Mouse (Mus musculus): ENCODE data around the gene Sema5a. TPM values are rescaled to one million over a fixed set of nuclear protein-coding genes. Genes with fewer than 3 reads are reported as not detected.

Gene Sema5a
- polyA plus RNA-seq, 1 experiment from 2014 or later = 0.86 TPM

- Histone ChIP-seq H3K4me2 (no peak overlapping the region), H3K27me3 (replicated peaks) (no peaks in the 10 kb centered on the region), H3K4me1 (no peaks in the 10 kb centered on the region), H3K9ac (no peak overlapping the region), H3K4me3 (no peak overlapping the region), H3K27ac (no peak overlapping the region), H3K9me3 (replicated peaks) (no peaks in the 10 kb centered on the region), H3K36me3 (no peaks in the 10 kb centered on the region)
- 69% methylated on average over 5 of the region's 5 CpGs for WGBS (ENCODE audit: insufficient replicate concordance)
- ATAC-seq = no peak
Measured at GRCm38 (mm10) chr15:32322455-32323220, 78.0 kb downstream of the Sema5a start.

- H3K27ac ChIP-seq = no peak overlapping the region
- 84% methylated on average over 4 of the region's 4 CpGs for WGBS (ENCODE audit: insufficient replicate concordance)
- H3K27me3 ChIP-seq (replicated peaks) = no peaks in the 10 kb centered on the region
- no peak overlapping the region for H3K4me2 ChIP-seq
- no peaks in the 10 kb centered on the region for H3K36me3 ChIP-seq
- H3K4me1 ChIP-seq = no peaks in the 10 kb centered on the region
- H3K9me3 ChIP-seq (replicated peaks) = no peaks in the 10 kb centered on the region
- ATAC-seq = no peak
- H3K9ac ChIP-seq = no peak overlapping the region
- H3K4me3 ChIP-seq = no peak overlapping the region
Measured at GRCm38 (mm10) chr15:32323224-32323623, 78.6 kb downstream of the Sema5a start.

- 54% methylated on average over 7 of the region's 7 CpGs for WGBS (ENCODE audit: insufficient replicate concordance)
- no peak overlapping the region for H3K4me3 ChIP-seq
- no peak for ATAC-seq
- no peaks in the 10 kb centered on the region for H3K36me3 ChIP-seq
- no peaks in the 10 kb centered on the region for H3K9me3 ChIP-seq (replicated peaks)
- H3K27ac ChIP-seq = no peak overlapping the region
- no peaks in the 10 kb centered on the region for H3K27me3 ChIP-seq (replicated peaks)
- H3K4me2 ChIP-seq = no peak overlapping the region
- H3K4me1 ChIP-seq = no peaks in the 10 kb centered on the region
- H3K9ac ChIP-seq = no peak overlapping the region
Measured at GRCm38 (mm10) chr15:32324105-32324504, 79.5 kb downstream of the Sema5a start.

- H3K9me3 ChIP-seq (replicated peaks) = no peaks in the 10 kb centered on the region
- H3K36me3 ChIP-seq = no peaks in the 10 kb centered on the region
- H3K9ac ChIP-seq = no peak overlapping the region
- no peaks in the 10 kb centered on the region for H3K27me3 ChIP-seq (replicated peaks)
- no peak overlapping the region for H3K4me2 ChIP-seq
- no peak overlapping the region for H3K27ac ChIP-seq
- ATAC-seq = no peak
- no peak overlapping the region for H3K4me3 ChIP-seq
- no peaks in the 10 kb centered on the region for H3K4me1 ChIP-seq
- 22% methylated on average over 4 of the region's 4 CpGs for WGBS (ENCODE audit: insufficient replicate concordance)
Measured at GRCm38 (mm10) chr15:32328370-32329004, 83.9 kb downstream of the Sema5a start.

GRCm38 (mm10) chr15:32329670-32330330 lies 85.2 kb downstream of the Sema5a start:
- Histone ChIP-seq H3K4me2 (no peak overlapping the region), H3K9me3 (replicated peaks) (no peaks in the 10 kb centered on the region), H3K4me1 (no peaks in the 10 kb centered on the region), H3K27ac (no peak overlapping the region), H3K9ac (no peak overlapping the region), H3K36me3 (no peaks in the 10 kb centered on the region), H3K27me3 (replicated peaks) (no peaks in the 10 kb centered on the region), H3K4me3 (no peak overlapping the region)
- no peak for ATAC-seq
- WGBS (ENCODE audit: insufficient replicate concordance) = 74% methylated on average over 10 of the region's 10 CpGs

GRCm38 (mm10) chr15:32330427-32330826 lies 85.8 kb downstream of the Sema5a start:
- Histone ChIP-seq H3K4me1 (no peaks in the 10 kb centered on the region), H3K9ac (no peak overlapping the region), H3K27me3 (replicated peaks) (no peaks in the 10 kb centered on the region), H3K9me3 (replicated peaks) (no peaks in the 10 kb centered on the region), H3K36me3 (no peaks in the 10 kb centered on the region), H3K27ac (no peak overlapping the region), H3K4me2 (no peak overlapping the region), H3K4me3 (no peak overlapping the region)
- 72% methylated on average over 8 of the region's 8 CpGs for WGBS (ENCODE audit: insufficient replicate concordance)
- no peak for ATAC-seq

- Histone ChIP-seq H3K4me2 (no peak overlapping the region), H3K27me3 (replicated peaks) (no peaks in the 10 kb centered on the region), H3K9ac (no peak overlapping the region), H3K4me3 (no peak overlapping the region), H3K27ac (no peak overlapping the region), H3K36me3 (no peaks in the 10 kb centered on the region), H3K4me1 (no peaks in the 10 kb centered on the region), H3K9me3 (replicated peaks) (no peaks in the 10 kb centered on the region)
- WGBS (ENCODE audit: insufficient replicate concordance) = 60% methylated on average over 2 of the region's 2 CpGs
- ATAC-seq = no peak
Measured at GRCm38 (mm10) chr15:32331037-32331436, 86.4 kb downstream of the Sema5a start.

GRCm38 (mm10) chr15:32333456-32333855 lies 88.8 kb downstream of the Sema5a start:
- no peaks in the 10 kb centered on the region for H3K27me3 ChIP-seq (replicated peaks)
- no peaks in the 10 kb centered on the region for H3K9me3 ChIP-seq (replicated peaks)
- H3K4me3 ChIP-seq = no peak overlapping the region
- H3K4me2 ChIP-seq = no peak overlapping the region
- no peak overlapping the region for H3K27ac ChIP-seq
- WGBS (ENCODE audit: insufficient replicate concordance) = 62% methylated on average over 2 of the region's 2 CpGs
- H3K4me1 ChIP-seq = no peaks in the 10 kb centered on the region
- H3K36me3 ChIP-seq = no peaks in the 10 kb centered on the region
- no peak overlapping the region for H3K9ac ChIP-seq
- ATAC-seq = no peak

- no peaks in the 10 kb centered on the region for H3K4me1 ChIP-seq
- no peaks in the 10 kb centered on the region for H3K9me3 ChIP-seq (replicated peaks)
- no peak for ATAC-seq
- H3K27ac ChIP-seq = no peak overlapping the region
- 62% methylated on average over 3 of the region's 3 CpGs for WGBS (ENCODE audit: insufficient replicate concordance)
- H3K9ac ChIP-seq = no peak overlapping the region
- no peaks in the 10 kb centered on the region for H3K27me3 ChIP-seq (replicated peaks)
- H3K36me3 ChIP-seq = no peaks in the 10 kb centered on the region
- H3K4me3 ChIP-seq = no peak overlapping the region
- H3K4me2 ChIP-seq = no peak overlapping the region
Measured at GRCm38 (mm10) chr15:32337810-32338209, 93.2 kb downstream of the Sema5a start.

GRCm38 (mm10) chr15:32338721-32339290 lies 94.2 kb downstream of the Sema5a start:
- H3K27me3 ChIP-seq (replicated peaks) = no peaks in the 10 kb centered on the region
- no peak overlapping the region for H3K9ac ChIP-seq
- WGBS (ENCODE audit: insufficient replicate concordance) = 52% methylated on average over 3 of the region's 3 CpGs

GRCm38 (mm10) chr15:32339426-32339825 lies 94.8 kb downstream of the Sema5a start:
- Histone ChIP-seq H3K27ac (no peak overlapping the region), H3K4me2 (no peak overlapping the region), H3K9ac (no peak overlapping the region), H3K4me1 (no peaks in the 10 kb centered on the region), H3K9me3 (replicated peaks) (no peaks in the 10 kb centered on the region), H3K27me3 (replicated peaks) (no peaks in the 10 kb centered on the region), H3K36me3 (no peaks in the 10 kb centered on the region), H3K4me3 (no peak overlapping the region)
- 58% methylated on average over 5 of the region's 5 CpGs for WGBS (ENCODE audit: insufficient replicate concordance)
- no peak for ATAC-seq

More at GRCm38 (mm10) chr15:32338721-32339290, 94.2 kb downstream of the Sema5a start:
- no peak overlapping the region for H3K4me3 ChIP-seq
- H3K27ac ChIP-seq = no peak overlapping the region
- H3K4me1 ChIP-seq = no peaks in the 10 kb centered on the region
- no peaks in the 10 kb centered on the region for H3K36me3 ChIP-seq
- H3K9me3 ChIP-seq (replicated peaks) = no peaks in the 10 kb centered on the region
- no peak for ATAC-seq
- no peak overlapping the region for H3K4me2 ChIP-seq

- Histone ChIP-seq H3K4me1 (no peaks in the 10 kb centered on the region), H3K27ac (no peak overlapping the region), H3K27me3 (replicated peaks) (no peaks in the 10 kb centered on the region), H3K4me3 (no peak overlapping the region), H3K36me3 (no peaks in the 10 kb centered on the region), H3K9ac (no peak overlapping the region), H3K9me3 (replicated peaks) (no peaks in the 10 kb centered on the region), H3K4me2 (no peak overlapping the region)
- ATAC-seq = no peak
- WGBS (ENCODE audit: insufficient replicate concordance) = 77% methylated on average over 2 of the region's 2 CpGs
Measured at GRCm38 (mm10) chr15:32341423-32341822, 96.8 kb downstream of the Sema5a start.
